Mouse (Mus musculus) retina, postnatal 1 day (tissue): Measurements from ENCODE around the gene Erv3.
"Not testable (repeated sequence)": the region's sequence is repeated elsewhere in the genome, so short reads cannot be mapped to it uniquely, and the experiment has no call there.

Source experiments
- DNase-seq: peaks from one replicate; pipeline ENCODE4 v3.0.0-alpha.2; 2012

Erv3 gene

GRCm38 (mm10) chr2:131863472-131863871 lies 3.9 kb upstream of the Erv3 start:
- DNase-seq, result no peak

GRCm38 (mm10) chr2:131862617-131863275 lies 3.2 kb upstream of the Erv3 start:
- DNase-seq, result peak; percentile 89

GRCm38 (mm10) chr2:131857838-131858237 lies 1.7 kb downstream of the Erv3 start:
- no peak for DNase-seq

GRCm38 (mm10) chr2:131853719-131854118 lies 5.8 kb downstream of the Erv3 start:
- no peak for DNase-seq

GRCm38 (mm10) chr2:131851333-131852092 lies 8.0 kb downstream of the Erv3 start:
- no peak for DNase-seq

GRCm38 (mm10) chr2:131850047-131850446 lies 9.5 kb downstream of the Erv3 start:
- no peak for DNase-seq

GRCm38 (mm10) chr2:131847501-131848359 lies 11.8 kb downstream of the Erv3 start:
- DNase-seq, result peak; percentile 92

GRCm38 (mm10) chr2:131846811-131847210 lies 12.7 kb downstream of the Erv3 start:
- no peak for DNase-seq

- DNase-seq, result no peak
Measured at GRCm38 (mm10) chr2:131846132-131846710, 13.3 kb downstream of the Erv3 start.

- DNase-seq, result no peak
Measured at GRCm38 (mm10) chr2:131845671-131846070, 13.9 kb downstream of the Erv3 start.

GRCm38 (mm10) chr2:131842568-131842967 lies 17.0 kb downstream of the Erv3 start:
- DNase-seq, result no peak

GRCm38 (mm10) chr2:131841321-131841693 lies 18.2 kb downstream of the Erv3 start:
- no peak for DNase-seq

- peak; percentile 56 for DNase-seq
Measured at GRCm38 (mm10) chr2:131840611-131841320, 18.8 kb downstream of the Erv3 start.

GRCm38 (mm10) chr2:131834296-131834695 lies 25.3 kb downstream of the Erv3 start:
- no peak for DNase-seq

- DNase-seq, result no peak
Measured at GRCm38 (mm10) chr2:131831861-131832260, 27.7 kb downstream of the Erv3 start.

- not testable (repeated sequence) for DNase-seq
Measured at GRCm38 (mm10) chr2:131830945-131831344, 28.6 kb downstream of the Erv3 start.

- DNase-seq, result peak; percentile 82
Measured at GRCm38 (mm10) chr2:131827999-131828975, 31.3 kb downstream of the Erv3 start.

GRCm38 (mm10) chr2:131827026-131827687 lies 32.4 kb downstream of the Erv3 start:
- DNase-seq, result no peak

GRCm38 (mm10) chr2:131825498-131825897 lies 34.0 kb downstream of the Erv3 start:
- DNase-seq, result no peak

- no peak for DNase-seq
Measured at GRCm38 (mm10) chr2:131823931-131824330, 35.6 kb downstream of the Erv3 start.

GRCm38 (mm10) chr2:131822492-131822891 lies 37.1 kb downstream of the Erv3 start:
- DNase-seq, result no peak
